Mouse (Mus musculus) liver, adult 10 weeks (tissue): ENCODE data around the gene Fntb. TPM values are rescaled to one million over a fixed set of nuclear protein-coding genes. Genes with fewer than 3 reads are reported as not detected.

ENCODE experiments used
- polyA plus RNA-seq: library from polyadenylated mRNA; stranded (reverse); fragments of 350-450 nt; fragmentation: Illumina TruSeq; extraction: RNeasy Lipid Tissue Mini Kit (QIAGEN cat#74804); gene quantifications from one replicate; pipeline ENCODE4 v1.2.3, GENCODE M21; 2014; ENCODE audit warnings: low read depth, low replicate concordance

The Fntb gene
- polyA plus RNA-seq, result 1.0 TPM

GRCm38 (mm10) chr12:76765354-76765851 is at the start of gene Fntb, which contains the start of gene Churc1:
Gene Fntb, plus strand, starts transcription at chr12:76765589.
Gene Churc1, plus strand, starts transcription at chr12:76765538.

GRCm38 (mm10) chr12:76795350-76795749 is 30.0 kb downstream of the Fntb start, which contains the start of gene Gpx2:
Gene Gpx2, minus strand, starts transcription at chr12:76795554.

GRCm38 (mm10) chr12:76822651-76823041 is 57.3 kb downstream of the Fntb start, which contains the start of gene Rab15:
Gene Rab15, minus strand, starts transcription at chr12:76822908.

GRCm38 (mm10) chr12:76961932-76962891 is 196.8 kb downstream of the Fntb start, which contains the start of gene Max:
Gene Max, minus strand, starts transcription at chr12:76962201.

Other genes starting within 250 kb of the Fntb start
- 4.8 TPM for gene Plekhg3, start 234.7 kb upstream of the Fntb start, polyA plus RNA-seq
- 0.11 TPM for gene Sptb, start 55.0 kb upstream of the Fntb start, polyA plus RNA-seq
- 62.0 TPM for gene Churc1, start 51 bp upstream of the Fntb start, polyA plus RNA-seq
- not detected for gene Gpx2, start 30.0 kb downstream of the Fntb start, polyA plus RNA-seq
- gene Rab15, start 57.3 kb downstream of the Fntb start, polyA plus RNA-seq, result not detected
- gene Max, start 196.6 kb downstream of the Fntb start, polyA plus RNA-seq, result 18.2 TPM